Mouse (Mus musculus): ENCODE data around the gene Cryzl1. TPM values are rescaled to one million over a fixed set of nuclear protein-coding genes. Genes with fewer than 3 reads are reported as not detected.

Gene Cryzl1
- polyA plus RNA-seq, 1 experiment from 2014 or later, result 71.7 TPM

- H3K27ac ChIP-seq (replicated peaks; ENCODE audit: low read depth, low read length), result no peak overlapping the region
- DNase-seq (ENCODE audit: low spot score), result no peak
- H3K36me3 ChIP-seq (ENCODE audit: control insufficient read depth, insufficient read depth, low read length), result no peaks in the 10 kb centered on the region
- no peak overlapping the region for H3K4me2 ChIP-seq (ENCODE audit: low read depth, severe bottlenecking)
- no peak for ATAC-seq (ENCODE audit: insufficient number of reproducible peaks, low FRiP score, low TSS enrichment, low read depth)
- WGBS, result 82% methylated on average over 13 of the region's 13 CpGs
- no peaks in the 10 kb centered on the region for H3K27me3 ChIP-seq (ENCODE audit: control insufficient read depth, insufficient read depth, low read length)
- H3K9me3 ChIP-seq (ENCODE audit: control insufficient read depth, low read length), result no peaks in the 10 kb centered on the region
- no peak overlapping the region for H3K4me3 ChIP-seq (ENCODE audit: low read depth, low read length)
- H3K9ac ChIP-seq (ENCODE audit: low read length), result no peak overlapping the region
- H3K4me1 ChIP-seq (ENCODE audit: control insufficient read depth, insufficient read depth, low read length), result no peaks in the 10 kb centered on the region
These were observed 23.0 kb upstream of the Cryzl1 start for GRCm38 (mm10) chr16:91751644-91752385.

- Histone ChIP-seq H3K4me3 (ENCODE audit: low read depth, low read length) (no peak overlapping the region), H3K9ac (ENCODE audit: low read length) (no peak overlapping the region), H3K27ac (replicated peaks; ENCODE audit: low read depth, low read length) (no peak overlapping the region), H3K9me3 (ENCODE audit: control insufficient read depth, low read length) (no peaks in the 10 kb centered on the region), H3K27me3 (ENCODE audit: control insufficient read depth, insufficient read depth, low read length) (no peaks in the 10 kb centered on the region), H3K4me2 (ENCODE audit: low read depth, severe bottlenecking) (no peak overlapping the region), H3K36me3 (ENCODE audit: control insufficient read depth, insufficient read depth, low read length) (no peaks in the 10 kb centered on the region), H3K4me1 (ENCODE audit: control insufficient read depth, insufficient read depth, low read length) (peaks cover 10% of the 10 kb centered on the region)
- 84% methylated on average over 6 of the region's 6 CpGs for WGBS
- DNase-seq (ENCODE audit: low spot score), result no peak
- no peak for ATAC-seq (ENCODE audit: insufficient number of reproducible peaks, low FRiP score, low TSS enrichment, low read depth)
These were observed 18.8 kb upstream of the Cryzl1 start for GRCm38 (mm10) chr16:91747567-91747966.

- no peaks in the 10 kb centered on the region for H3K36me3 ChIP-seq (ENCODE audit: control insufficient read depth, insufficient read depth, low read length)
- ATAC-seq (ENCODE audit: insufficient number of reproducible peaks, low FRiP score, low TSS enrichment, low read depth) (peak; percentile 93), DNase-seq (ENCODE audit: low spot score) (peak; percentile 83)
- H3K4me1 ChIP-seq (ENCODE audit: control insufficient read depth, insufficient read depth, low read length), result peaks cover 10% of the 10 kb centered on the region
- H3K27ac ChIP-seq (replicated peaks; ENCODE audit: low read depth, low read length), result 0 out of 2 replicates have a peak overlapping the region, but pooled peaks have one; percentile 39
- no peaks in the 10 kb centered on the region for H3K27me3 ChIP-seq (ENCODE audit: control insufficient read depth, insufficient read depth, low read length)
- no peak overlapping the region for H3K9ac ChIP-seq (ENCODE audit: low read length)
- WGBS, result 18% methylated on average over 14 of the region's 14 CpGs
- no peak overlapping the region for H3K4me2 ChIP-seq (ENCODE audit: low read depth, severe bottlenecking)
- no peaks in the 10 kb centered on the region for H3K9me3 ChIP-seq (ENCODE audit: control insufficient read depth, low read length)
- H3K4me3 ChIP-seq (ENCODE audit: low read depth, low read length), result no peak overlapping the region
These were observed 17.6 kb upstream of the Cryzl1 start for GRCm38 (mm10) chr16:91746101-91746950.

- Histone ChIP-seq H3K27ac (replicated peaks; ENCODE audit: low read depth, low read length) (no peak overlapping the region), H3K4me3 (ENCODE audit: low read depth, low read length) (no peak overlapping the region), H3K36me3 (ENCODE audit: control insufficient read depth, insufficient read depth, low read length) (no peaks in the 10 kb centered on the region), H3K9ac (ENCODE audit: low read length) (no peak overlapping the region), H3K4me2 (ENCODE audit: low read depth, severe bottlenecking) (no peak overlapping the region), H3K9me3 (ENCODE audit: control insufficient read depth, low read length) (no peaks in the 10 kb centered on the region), H3K4me1 (ENCODE audit: control insufficient read depth, insufficient read depth, low read length) (peaks cover 10% of the 10 kb centered on the region), H3K27me3 (ENCODE audit: control insufficient read depth, insufficient read depth, low read length) (no peaks in the 10 kb centered on the region)
- no peak for ATAC-seq (ENCODE audit: insufficient number of reproducible peaks, low FRiP score, low TSS enrichment, low read depth)
- no peak for DNase-seq (ENCODE audit: low spot score)
- WGBS, result 75% methylated on average over 7 of the region's 7 CpGs
These were observed 14.3 kb upstream of the Cryzl1 start for GRCm38 (mm10) chr16:91743055-91743454.

GRCm38 (mm10) chr16:91740918-91741255 is 12.1 kb upstream of the Cryzl1 start:
- H3K9ac ChIP-seq (ENCODE audit: low read length), result no peak overlapping the region
- H3K27ac ChIP-seq (replicated peaks; ENCODE audit: low read depth, low read length), result no peak overlapping the region
- H3K27me3 ChIP-seq (ENCODE audit: control insufficient read depth, insufficient read depth, low read length), result no peaks in the 10 kb centered on the region
- ATAC-seq (ENCODE audit: insufficient number of reproducible peaks, low FRiP score, low TSS enrichment, low read depth), result no peak
- no peak overlapping the region for H3K4me3 ChIP-seq (ENCODE audit: low read depth, low read length)
- peaks cover 6% of the 10 kb centered on the region for H3K4me1 ChIP-seq (ENCODE audit: control insufficient read depth, insufficient read depth, low read length)
- H3K36me3 ChIP-seq (ENCODE audit: control insufficient read depth, insufficient read depth, low read length), result no peaks in the 10 kb centered on the region
- DNase-seq (ENCODE audit: low spot score), result no peak
- H3K9me3 ChIP-seq (ENCODE audit: control insufficient read depth, low read length), result no peaks in the 10 kb centered on the region
- no peak overlapping the region for H3K4me2 ChIP-seq (ENCODE audit: low read depth, severe bottlenecking)
- WGBS, result 69% methylated on average over 7 of the region's 7 CpGs

- DNase-seq (ENCODE audit: low spot score), result no peak
- ATAC-seq (ENCODE audit: insufficient number of reproducible peaks, low FRiP score, low TSS enrichment, low read depth), result no peak
- 59% methylated on average over 8 of the region's 8 CpGs for WGBS
- H3K27ac ChIP-seq (replicated peaks; ENCODE audit: low read depth, low read length), result no peak overlapping the region
- no peak overlapping the region for H3K9ac ChIP-seq (ENCODE audit: low read length)
- H3K4me2 ChIP-seq (ENCODE audit: low read depth, severe bottlenecking), result no peak overlapping the region
- no peaks in the 10 kb centered on the region for H3K27me3 ChIP-seq (ENCODE audit: control insufficient read depth, insufficient read depth, low read length)
- peaks cover under 1% of the 10 kb centered on the region for H3K4me1 ChIP-seq (ENCODE audit: control insufficient read depth, insufficient read depth, low read length)
- H3K9me3 ChIP-seq (ENCODE audit: control insufficient read depth, low read length), result no peaks in the 10 kb centered on the region
- no peaks in the 10 kb centered on the region for H3K36me3 ChIP-seq (ENCODE audit: control insufficient read depth, insufficient read depth, low read length)
- no peak overlapping the region for H3K4me3 ChIP-seq (ENCODE audit: low read depth, low read length)
These were observed 11.6 kb upstream of the Cryzl1 start for GRCm38 (mm10) chr16:91740184-91740917.

- ATAC-seq (ENCODE audit: insufficient number of reproducible peaks, low FRiP score, low TSS enrichment, low read depth) (no peak), DNase-seq (ENCODE audit: low spot score) (no peak)
- Histone ChIP-seq H3K27me3 (ENCODE audit: control insufficient read depth, insufficient read depth, low read length) (no peaks in the 10 kb centered on the region), H3K4me3 (ENCODE audit: low read depth, low read length) (no peak overlapping the region), H3K4me2 (ENCODE audit: low read depth, severe bottlenecking) (no peak overlapping the region), H3K27ac (replicated peaks; ENCODE audit: low read depth, low read length) (no peak overlapping the region), H3K9me3 (ENCODE audit: control insufficient read depth, low read length) (no peaks in the 10 kb centered on the region), H3K4me1 (ENCODE audit: control insufficient read depth, insufficient read depth, low read length) (no peaks in the 10 kb centered on the region), H3K36me3 (ENCODE audit: control insufficient read depth, insufficient read depth, low read length) (no peaks in the 10 kb centered on the region), H3K9ac (ENCODE audit: low read length) (no peak overlapping the region)
- WGBS, result 90% methylated on average over 6 of the region's 6 CpGs
These were observed 9.7 kb upstream of the Cryzl1 start for GRCm38 (mm10) chr16:91738505-91738904.

- Histone ChIP-seq H3K9ac (ENCODE audit: low read length) (no peak overlapping the region), H3K4me1 (ENCODE audit: control insufficient read depth, insufficient read depth, low read length) (no peaks in the 10 kb centered on the region; the same call in 1 of the 2 replicates), H3K4me2 (ENCODE audit: low read depth, severe bottlenecking) (no peak overlapping the region), H3K36me3 (ENCODE audit: control insufficient read depth, insufficient read depth, low read length) (no peaks in the 10 kb centered on the region), H3K9me3 (ENCODE audit: control insufficient read depth, low read length) (no peaks in the 10 kb centered on the region), H3K4me3 (ENCODE audit: low read depth, low read length) (no peak overlapping the region), H3K27me3 (ENCODE audit: control insufficient read depth, insufficient read depth, low read length) (no peaks in the 10 kb centered on the region), H3K27ac (replicated peaks; ENCODE audit: low read depth, low read length) (no peak overlapping the region)
- WGBS, result 81% methylated on average over 7 of the region's 7 CpGs
- DNase-seq (ENCODE audit: low spot score) (no peak), ATAC-seq (ENCODE audit: insufficient number of reproducible peaks, low FRiP score, low TSS enrichment, low read depth) (no peak)
These were observed 7.5 kb upstream of the Cryzl1 start for GRCm38 (mm10) chr16:91736046-91736816.

Measured in limb, embryonic 11.5 days (tissue).